Mouse (Mus musculus) CH12F3 (cell line): ENCODE data around the gene Cwf19l1.

Source experiments
- in situ Hi-C: fragments of 300-500 bp; cut with MboI; formaldehyde crosslinking; loops from 2 replicates; pipeline ENCODE4 v1.14.3; 2020; ENCODE audit warnings: low sequenced_read_pairs

Cwf19l1 gene

GRCm38 (mm10) chr19:44117793-44118192 lies 17.9 kb downstream of the Cwf19l1 start:
- in situ Hi-C loops, result no loop called here

- in situ Hi-C loops, result no loop called here
Measured at GRCm38 (mm10) chr19:44111706-44112105, 24.0 kb downstream of the Cwf19l1 start.

- in situ Hi-C loops, result no loop called here
Measured at GRCm38 (mm10) chr19:44110356-44110755, 25.3 kb downstream of the Cwf19l1 start.

GRCm38 (mm10) chr19:44108996-44109395 lies 26.7 kb downstream of the Cwf19l1 start:
- in situ Hi-C loops, result no loop called here

GRCm38 (mm10) chr19:44107661-44108521 lies 27.8 kb downstream of the Cwf19l1 start:
- in situ Hi-C loops, result no loop called here

DNA sequence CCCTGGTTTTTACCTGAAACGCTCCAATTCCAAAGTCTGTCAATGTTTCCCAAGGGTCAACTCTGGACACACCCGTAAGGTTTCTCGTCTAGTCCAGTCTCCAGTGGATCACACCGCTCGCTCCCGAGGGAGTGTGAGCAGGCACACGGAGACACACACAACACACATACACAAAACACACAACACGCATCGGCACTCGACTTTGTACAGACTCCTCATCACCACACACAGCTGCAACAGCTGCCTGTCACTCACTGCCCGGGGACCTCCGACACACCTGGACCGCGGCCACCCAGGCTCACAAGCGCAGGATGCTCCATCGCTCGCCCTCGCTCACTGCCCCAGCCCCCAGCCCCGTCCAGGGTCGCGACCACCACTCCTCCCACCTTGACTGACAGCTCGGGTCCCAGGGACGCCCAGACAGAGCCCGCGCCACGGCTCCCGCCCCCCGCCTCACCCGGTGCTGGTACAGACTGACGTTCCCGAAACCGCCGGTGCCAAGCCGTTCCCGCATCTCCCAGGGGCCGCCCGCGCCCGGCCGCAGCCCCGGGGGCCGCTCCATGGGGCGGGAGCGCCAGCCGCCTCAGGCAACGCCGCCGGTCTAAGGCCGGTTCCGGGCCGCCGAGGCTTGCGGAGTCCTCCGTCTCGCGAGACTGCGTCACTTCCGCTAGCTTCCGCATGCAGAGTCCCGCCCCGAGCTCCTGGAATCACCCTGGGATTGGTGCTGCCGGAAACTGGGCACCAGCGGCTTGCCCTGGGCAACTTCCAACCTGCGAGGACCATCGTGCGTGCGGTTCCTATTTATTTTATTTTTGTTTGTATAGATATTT lies 28.6 kb downstream of the Cwf19l1 start, which contains the start of gene Chuk:
Chuk (minus strand) TSS at position 650 of the 830 bp plus-strand sequence.
- in situ Hi-C loops, result no loop called here

DNA sequence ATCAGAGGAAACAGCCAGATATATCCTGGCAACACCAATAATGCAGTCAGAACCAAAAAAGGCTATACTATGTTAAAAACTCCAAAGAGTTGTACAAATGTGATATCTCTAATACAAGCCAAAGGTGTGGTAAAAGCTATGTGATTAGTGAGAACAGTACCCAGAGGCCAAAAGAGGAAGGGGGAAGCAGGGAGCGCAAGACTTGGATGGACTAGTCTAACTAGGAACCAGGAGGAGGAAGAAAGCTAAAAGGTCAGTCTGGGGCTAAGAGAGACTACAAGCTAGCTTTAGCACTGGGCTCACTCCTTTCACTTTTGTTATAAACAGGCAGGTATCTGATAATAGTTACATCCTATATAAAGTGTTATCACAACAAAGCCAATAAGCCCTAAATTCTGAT lies 31.3 kb downstream of the Cwf19l1 start:
- in situ Hi-C loops, result no loop called here

- in situ Hi-C loops, result no loop called here
Measured at GRCm38 (mm10) chr19:44103001-44103400, 32.7 kb downstream of the Cwf19l1 start.

DNA sequence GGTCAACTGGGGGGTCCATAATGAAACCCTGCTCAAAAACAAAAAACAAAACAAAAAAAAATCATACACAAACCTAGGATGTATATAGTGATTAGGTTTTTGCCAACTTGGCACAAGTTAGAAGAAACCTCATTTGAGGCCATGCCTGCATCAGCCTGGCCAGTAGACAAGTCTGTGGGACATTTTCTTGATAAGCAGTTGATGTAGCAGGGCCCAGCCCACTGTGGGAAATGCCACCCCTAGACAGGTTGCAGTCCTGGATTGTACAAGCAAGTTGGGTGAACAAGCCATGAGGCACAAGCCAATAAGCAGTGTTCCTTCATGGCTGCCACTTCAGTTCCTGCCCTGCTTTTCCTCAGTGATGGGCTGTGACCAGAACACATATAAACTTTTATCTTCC lies 34.8 kb downstream of the Cwf19l1 start:
- in situ Hi-C loops, result no loop called here

GRCm38 (mm10) chr19:44086278-44086677 lies 49.4 kb downstream of the Cwf19l1 start:
- in situ Hi-C loops, result no loop called here

- in situ Hi-C loops, result no loop called here
Measured at GRCm38 (mm10) chr19:44080920-44081319, 54.8 kb downstream of the Cwf19l1 start.

DNA sequence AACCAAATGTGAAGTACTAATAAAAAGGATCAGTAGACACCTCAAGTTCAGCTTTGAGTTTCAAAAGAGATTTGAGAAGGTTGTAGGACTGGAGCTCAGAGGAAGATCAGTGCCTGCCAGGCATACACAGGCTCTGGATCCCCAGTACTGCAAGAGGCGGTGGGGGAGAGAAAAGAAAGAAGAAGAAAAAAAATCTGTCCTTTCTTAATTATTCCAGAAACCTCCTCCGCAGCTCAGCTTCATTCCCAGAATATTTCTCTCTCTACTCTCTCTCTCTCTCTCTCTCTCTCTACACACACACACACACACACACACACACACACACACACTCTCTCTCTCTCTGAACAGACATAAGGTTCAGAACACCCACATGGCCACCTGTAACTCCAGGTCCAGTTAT lies 55.7 kb downstream of the Cwf19l1 start:
- in situ Hi-C loops, result no loop called here

DNA sequence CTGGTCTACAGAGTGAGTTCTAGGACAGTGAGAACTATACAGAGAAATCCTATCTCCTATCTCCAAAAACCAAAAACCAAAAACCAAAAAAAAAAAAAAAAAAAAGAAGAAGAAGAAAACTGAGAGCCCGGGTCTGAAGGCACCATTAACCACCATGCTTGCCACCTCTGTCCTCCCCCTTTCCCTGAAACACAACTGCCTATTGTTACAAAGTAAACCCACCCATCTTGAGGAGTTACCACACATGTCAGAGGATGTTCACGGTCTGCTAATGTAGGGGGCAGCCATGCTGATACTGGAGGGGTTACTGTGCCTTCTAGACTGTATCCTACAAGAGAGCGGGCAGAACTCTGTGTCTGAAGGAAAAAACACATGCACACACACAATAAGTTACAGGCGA lies 58.7 kb downstream of the Cwf19l1 start:
- in situ Hi-C loops, result no loop called here

GRCm38 (mm10) chr19:44076457-44076856 lies 59.2 kb downstream of the Cwf19l1 start:
- in situ Hi-C loops, result no loop called here

DNA sequence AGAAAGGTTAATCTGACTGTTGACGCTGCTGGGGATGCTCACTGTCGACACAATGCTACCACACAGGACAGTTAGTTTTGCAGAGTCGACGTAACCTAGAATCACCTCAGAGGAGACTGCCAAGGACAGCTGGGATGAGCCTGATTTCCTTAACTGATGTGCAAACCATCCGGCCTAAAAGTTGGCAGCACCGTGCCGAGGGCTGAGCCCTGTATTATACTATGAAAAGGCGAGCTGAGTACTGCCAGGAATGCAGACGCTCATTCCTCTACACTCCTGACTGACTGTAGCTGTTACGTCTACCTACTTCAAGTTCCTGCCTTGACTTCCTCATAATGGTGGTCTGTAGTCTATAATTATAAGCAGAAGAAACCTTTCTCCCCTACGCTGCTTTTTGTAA lies 60.7 kb downstream of the Cwf19l1 start:
- in situ Hi-C loops, result no loop called here

DNA sequence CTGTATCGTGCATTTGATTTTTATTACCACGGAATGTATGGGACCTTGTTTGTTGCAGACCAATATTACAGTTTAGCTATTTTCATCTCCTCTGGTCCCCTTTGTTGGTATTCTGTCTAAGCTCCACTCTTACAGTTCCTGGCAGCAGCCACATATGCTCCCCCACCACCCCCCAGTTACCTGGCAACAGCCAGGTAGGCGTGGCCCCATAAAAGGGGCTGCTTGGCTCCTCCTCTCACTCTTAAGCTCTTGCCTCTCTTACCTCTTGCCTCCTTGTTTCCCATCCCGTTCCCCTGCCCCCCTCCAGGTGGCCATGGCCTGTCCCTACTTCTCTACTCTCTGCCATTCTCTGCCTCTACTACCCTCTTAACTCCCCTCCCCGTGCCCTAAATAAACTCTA lies 64.5 kb downstream of the Cwf19l1 start:
- in situ Hi-C loops, result no loop called here

- in situ Hi-C loops, result no loop called here
Measured at GRCm38 (mm10) chr19:44069914-44070232, 65.8 kb downstream of the Cwf19l1 start.

DNA sequence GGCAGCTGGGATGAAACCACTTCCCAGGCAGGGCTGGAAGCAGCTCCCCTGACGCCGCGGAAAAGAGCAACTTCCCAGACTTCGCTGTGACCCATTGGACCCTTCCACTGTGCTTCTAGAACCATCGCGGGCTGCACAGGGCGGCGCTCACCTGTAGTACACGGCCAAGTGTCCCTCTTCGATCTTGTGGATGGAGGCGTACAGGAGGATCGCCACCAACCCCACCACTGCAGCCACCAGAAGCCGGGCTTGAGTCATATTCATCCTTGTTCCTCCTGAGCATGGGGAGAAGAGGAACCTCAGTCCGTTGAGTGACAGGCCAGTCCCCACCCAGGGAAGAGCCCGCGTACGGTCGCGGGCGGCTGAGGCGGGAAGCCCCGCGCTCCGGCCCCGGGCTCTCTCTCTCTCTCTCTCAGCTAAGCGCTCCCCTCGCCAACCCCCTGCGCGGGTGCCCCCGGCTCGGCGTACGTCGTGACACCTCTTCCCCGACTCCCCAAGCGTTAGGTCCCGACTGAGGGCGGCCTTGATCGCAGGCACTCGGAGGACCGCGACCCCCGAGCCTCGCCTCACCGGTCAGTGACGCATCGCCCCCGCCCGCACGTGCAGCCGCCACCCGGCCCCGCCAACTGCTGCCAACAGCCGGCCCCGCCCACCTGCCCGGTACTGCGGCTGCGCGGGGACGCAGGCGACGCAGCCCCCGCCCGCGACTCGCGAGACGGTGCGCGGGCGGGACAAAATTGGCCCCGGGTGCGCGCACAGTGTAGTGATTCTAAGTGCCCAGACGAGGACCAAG lies 66.4 kb downstream of the Cwf19l1 start, which contains the start of gene Erlin1:
Erlin1 (minus strand) TSS at position 665 of the 793 bp plus-strand sequence.
- in situ Hi-C loops, result no loop called here

GRCm38 (mm10) chr19:44068232-44068631 lies 67.4 kb downstream of the Cwf19l1 start:
- in situ Hi-C loops, result no loop called here

GRCm38 (mm10) chr19:44067323-44068049 lies 68.2 kb downstream of the Cwf19l1 start:
- in situ Hi-C loops, result no loop called here
